Mouse (Mus musculus) heart, postnatal 0 days (tissue): ENCODE data around the gene Ppp1r3g. TPM values are rescaled to one million over a fixed set of nuclear protein-coding genes. Genes with fewer than 3 reads are reported as not detected.

ENCODE experiments used
- ATAC-seq: fragments of 200-750 bp; cut with Nextera tagmentation; 2 replicates; pipeline ENCODE4 v1.8.0; 2017; ENCODE audit warnings: low read depth, moderate number of reproducible peaks, moderate library complexity; ENCODE audit not compliant: insufficient read depth
- DNase-seq: peaks from one replicate; pipeline ENCODE4 v3.0.0-alpha.2; 2016; ENCODE audit warnings: low spot score
- H3K27ac ChIP-seq: fragments of 300-500 bp; sonication (generic); 2 replicates; pipeline ENCODE4 v1.5.1; 2014; ENCODE audit warnings: low read depth, mild to moderate bottlenecking
- H3K27me3 ChIP-seq: fragments of 300-500 bp; sonication (generic); 2 replicates; pipeline ENCODE4 v1.6.1; 2014; ENCODE audit warnings: low read length, mixed read lengths; ENCODE audit not compliant: control insufficient read depth, insufficient read depth
- H3K36me3 ChIP-seq: fragments of 300-500 bp; sonication (generic); replicated peaks from 2 replicates; pipeline ENCODE4 v1.6.1; 2014; ENCODE audit warnings: low read length, mixed read lengths; ENCODE audit not compliant: control insufficient read depth, insufficient read depth
- H3K4me1 ChIP-seq: fragments of 300-500 bp; sonication (generic); 2 replicates; pipeline ENCODE4 v1.6.1; 2014; ENCODE audit warnings: antibody characterized with exemption; ENCODE audit not compliant: control insufficient read depth, insufficient read depth
- H3K4me2 ChIP-seq: fragments of 300-500 bp; sonication (generic); 2 replicates; pipeline ENCODE4 v1.6.1; 2014; ENCODE audit warnings: low read depth, mild to moderate bottlenecking, low read length, moderate library complexity
- H3K4me3 ChIP-seq: fragments of 300-500 bp; sonication (generic); 2 replicates; pipeline ENCODE4 v1.5.1; 2014; ENCODE audit warnings: low read depth, low read length
- H3K9ac ChIP-seq: fragments of 300-500 bp; sonication (generic); replicated peaks from 2 replicates; pipeline ENCODE4 v1.6.1; 2014; ENCODE audit warnings: low read depth, low read length, mixed read lengths
- H3K9me3 ChIP-seq: fragments of 300-500 bp; sonication (generic); replicated peaks from 2 replicates; pipeline ENCODE4 v1.6.1; 2016; ENCODE audit warnings: low read length; ENCODE audit not compliant: control insufficient read depth
- CTCF ChIP-seq: IDR thresholded peaks from 2 replicates; pipeline ENCODE4 v1.5.1; 2016; ENCODE audit warnings: antibody characterized with exemption, control low read depth, low read depth
- EP300 ChIP-seq: IDR thresholded peaks from 2 replicates; pipeline ENCODE4 v1.6.1; 2016; ENCODE audit warnings: antibody characterized with exemption, low read depth
- WGBS: fragments of 180-500 bp; shearing (Covaris S2); extraction: QIAGEN DNeasy Blood & Tissue Kit; methylation state at CpG from one replicate; pipeline ENCODE4 v1.1.7; 2014; 5-methylcytosine and 5-hydroxymethylcytosine counted together
- polyA plus RNA-seq: library from polyadenylated mRNA; unstranded; fragments of >200 nt; fragmentation: Nextera tagmentation; extraction: Ambion mirVana; gene quantifications from 2 replicates; pipeline ENCODE4 v1.2.1, GENCODE M21; 2015
- total RNA-seq: library from RNA; depleted of rRNA; stranded (reverse); fragments of >200 nt; gene quantifications from 2 replicates; pipeline ENCODE4 v1.2.3, GENCODE M21; 2014; ENCODE audit warnings: low replicate concordance

Gene Ppp1r3g
- total and polyA plus RNA-seq, 2 experiments from 2014 or later, result 2.5 to 11.8 TPM

DNA sequence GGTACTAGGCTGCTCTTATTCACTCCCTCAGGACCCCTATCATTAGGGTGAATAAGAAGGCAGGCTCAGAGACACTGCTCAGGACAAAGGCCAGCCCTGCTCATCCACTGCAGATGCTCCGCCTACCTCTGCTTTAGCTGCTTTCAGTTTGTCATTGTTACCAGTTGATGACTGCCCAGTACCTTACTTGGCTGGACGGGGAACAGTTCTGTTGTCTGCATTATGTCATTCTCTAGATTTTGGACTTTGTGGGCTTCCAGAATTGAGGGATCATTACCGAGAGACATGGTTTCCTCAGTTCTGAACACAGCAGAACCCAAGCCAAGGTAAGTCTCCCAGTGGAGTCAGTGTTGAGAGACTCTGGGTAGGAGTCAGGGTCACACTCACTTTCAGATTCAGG is 36.6 kb downstream of the Ppp1r3g start:
- WGBS, result 78% methylated on average over 3 of the region's 3 CpGs
- peaks cover 49% of the 10 kb centered on the region for H3K4me1 ChIP-seq
- TF ChIP-seq CTCF, result no peak
- TF ChIP-seq EP300, result no peak

DNA sequence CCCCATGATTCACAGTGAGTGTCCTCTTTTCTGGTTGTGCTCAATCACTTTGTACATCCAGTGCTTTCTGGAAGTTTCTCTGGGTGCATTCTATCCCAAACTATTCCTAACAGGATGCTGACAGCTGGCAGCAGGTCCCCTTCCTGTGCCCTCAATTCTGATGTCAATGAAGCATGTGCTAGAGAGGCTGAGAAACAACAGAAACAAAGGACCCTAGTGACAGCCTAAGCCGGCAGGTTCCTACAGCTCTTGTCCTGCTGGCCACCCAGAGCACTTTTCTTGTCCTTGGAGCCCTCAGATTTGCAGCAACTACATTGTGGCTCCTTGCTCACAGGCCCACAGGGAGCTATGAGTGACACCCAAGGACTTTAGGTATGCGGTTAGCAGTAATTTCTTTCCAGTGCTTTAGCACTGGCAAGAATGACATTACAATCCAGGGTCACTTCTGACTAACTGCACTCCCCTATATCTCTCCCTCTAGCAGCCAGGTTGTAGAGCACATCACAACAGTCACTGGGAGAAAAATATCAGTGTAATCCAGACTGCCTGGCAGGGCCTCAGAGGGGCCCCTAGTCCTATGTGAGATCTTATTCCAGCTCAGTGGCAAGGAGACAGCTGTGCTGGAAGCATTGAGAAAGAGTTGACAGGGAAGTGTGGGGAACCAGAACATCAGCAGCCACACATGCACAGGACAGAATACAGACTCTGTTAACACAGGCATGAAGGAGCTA is 37.2 kb downstream of the Ppp1r3g start:
- WGBS, result 34% methylated on average over 2 of the region's 2 CpGs
- Histone ChIP-seq H3K27ac (peak overlapping the region; percentile 63), H3K9me3 (no peaks in the 10 kb centered on the region), H3K27me3 (no peaks in the 10 kb centered on the region), H3K9ac (no peak overlapping the region), H3K4me2 (no peak overlapping the region), H3K4me1 (peaks cover 49% of the 10 kb centered on the region), H3K36me3 (no peaks in the 10 kb centered on the region), H3K4me3 (no peak overlapping the region)
- TF ChIP-seq CTCF (no peak), EP300 (no peak)
- no peak for ATAC-seq
- no peak for DNase-seq

More for the DNA sequence above, 36.6 kb downstream of the Ppp1r3g start:
- H3K36me3 ChIP-seq, result no peaks in the 10 kb centered on the region
- H3K27ac ChIP-seq, result peak overlapping the region; percentile 63
- H3K27me3 ChIP-seq, result no peaks in the 10 kb centered on the region
- ATAC-seq (no peak), DNase-seq (no peak)
- no peak overlapping the region for H3K9ac ChIP-seq
- H3K9me3 ChIP-seq, result no peaks in the 10 kb centered on the region
- H3K4me2 ChIP-seq, result no peak overlapping the region
- no peak overlapping the region for H3K4me3 ChIP-seq

DNA sequence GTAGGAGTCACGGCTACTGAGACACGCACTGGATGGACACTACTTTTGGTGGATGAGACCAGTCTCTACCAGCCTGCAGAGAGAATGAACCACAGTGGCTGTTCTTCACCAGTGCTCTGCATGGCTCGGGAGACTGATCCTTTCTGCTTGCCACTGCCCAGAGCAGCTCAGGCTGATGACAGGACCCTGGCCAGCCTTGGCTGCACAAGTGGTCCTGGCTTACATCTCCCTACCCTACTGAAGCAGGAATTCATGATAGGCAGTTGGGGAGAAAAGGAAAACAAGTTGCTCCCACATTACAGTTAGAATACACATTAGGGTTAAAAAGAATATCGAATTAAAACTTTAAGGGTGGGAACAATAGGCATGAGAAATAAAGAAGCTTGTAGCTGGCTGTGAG is 39.0 kb downstream of the Ppp1r3g start:
- H3K27ac ChIP-seq, result peak overlapping the region; percentile 87
- DNase-seq (peak; percentile 69), ATAC-seq (peak; percentile 75)

DNA sequence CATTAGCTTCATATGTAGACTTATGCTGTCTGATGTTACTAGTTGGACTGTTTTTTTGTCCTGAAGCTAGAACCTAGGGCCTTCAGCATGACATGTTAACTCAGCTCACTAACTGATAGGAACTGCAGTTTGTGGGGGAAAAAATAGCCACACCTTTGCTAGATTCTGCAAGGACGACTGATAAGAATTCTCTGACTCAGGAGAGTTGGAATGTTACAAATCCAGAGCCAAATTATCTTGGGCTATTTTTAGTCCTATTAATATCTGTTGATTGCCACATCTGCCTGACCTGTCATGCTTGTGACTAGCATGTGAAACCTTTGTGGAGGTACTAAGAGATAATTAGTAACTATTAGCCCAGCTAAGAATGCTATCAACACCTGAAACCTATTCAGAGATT is 42.2 kb downstream of the Ppp1r3g start:
- peaks cover 30% of the 10 kb centered on the region for H3K4me1 ChIP-seq
- no peaks in the 10 kb centered on the region for H3K27me3 ChIP-seq
- 16% methylated on average over 1 of the region's 1 CpGs for WGBS
- no peaks in the 10 kb centered on the region for H3K9me3 ChIP-seq
- no peak overlapping the region for H3K9ac ChIP-seq
- H3K4me2 ChIP-seq, result no peak overlapping the region
- no peaks in the 10 kb centered on the region for H3K36me3 ChIP-seq
- H3K27ac ChIP-seq, result no peak overlapping the region
- no peak for TF ChIP-seq EP300
- TF ChIP-seq CTCF, result no peak
- no peak overlapping the region for H3K4me3 ChIP-seq
- no peak for ATAC-seq
- no peak for DNase-seq

More for the DNA sequence above, 39.0 kb downstream of the Ppp1r3g start:
- WGBS, result 45% methylated on average over 4 of the region's 4 CpGs
- H3K9ac ChIP-seq, result no peak overlapping the region
- TF ChIP-seq CTCF (no peak), EP300 (peak; percentile 56)
- no peaks in the 10 kb centered on the region for H3K9me3 ChIP-seq
- H3K27me3 ChIP-seq, result no peaks in the 10 kb centered on the region
- peaks cover 45% of the 10 kb centered on the region for H3K4me1 ChIP-seq
- no peaks in the 10 kb centered on the region for H3K36me3 ChIP-seq
- no peak overlapping the region for H3K4me2 ChIP-seq
- H3K4me3 ChIP-seq, result no peak overlapping the region

DNA sequence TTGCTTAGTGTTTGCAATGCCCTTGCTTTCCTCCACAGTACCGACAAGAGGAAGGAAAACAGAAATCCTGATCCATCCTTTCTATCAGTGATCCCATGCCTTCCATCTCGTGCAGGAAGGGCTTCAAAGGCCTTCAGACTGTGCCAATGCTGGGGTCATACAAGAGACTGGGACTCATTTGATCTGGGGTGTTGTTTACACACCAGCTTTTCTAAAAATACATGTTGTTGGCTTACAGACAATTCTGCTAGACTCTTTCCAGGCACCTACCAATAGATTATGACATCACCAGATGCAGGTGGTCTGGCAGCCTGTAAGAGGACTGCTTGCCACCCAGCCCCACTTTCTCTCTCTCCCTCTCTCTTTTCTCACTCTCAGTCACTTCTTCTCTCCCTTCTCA is 51.3 kb downstream of the Ppp1r3g start:
- H3K4me1 ChIP-seq, result peaks cover 8% of the 10 kb centered on the region
- H3K27ac ChIP-seq, result peak overlapping the region; percentile 65
- no peak overlapping the region for H3K4me3 ChIP-seq
- ATAC-seq (peak; percentile 93), DNase-seq (peak; percentile 78)
- H3K36me3 ChIP-seq, result no peaks in the 10 kb centered on the region
- H3K27me3 ChIP-seq, result no peaks in the 10 kb centered on the region
- no peaks in the 10 kb centered on the region for H3K9me3 ChIP-seq
- H3K4me2 ChIP-seq, result no peak overlapping the region
- WGBS, result 11% methylated on average over 2 of the region's 2 CpGs
- no peak overlapping the region for H3K9ac ChIP-seq
- no peak for TF ChIP-seq CTCF
- TF ChIP-seq EP300, result no peak

- no peak for TF ChIP-seq CTCF
- no peak for TF ChIP-seq EP300
- Histone ChIP-seq H3K36me3 (no peaks in the 10 kb centered on the region), H3K4me3 (no peak overlapping the region), H3K4me2 (no peak overlapping the region), H3K4me1 (peaks cover 15% of the 10 kb centered on the region), H3K9ac (no peak overlapping the region), H3K9me3 (no peaks in the 10 kb centered on the region), H3K27me3 (no peaks in the 10 kb centered on the region), H3K27ac (no peak overlapping the region)
- no peak for DNase-seq
- 58% methylated on average over 3 of the region's 3 CpGs for WGBS
- no peak for ATAC-seq
Measured at GRCm38 (mm10) chr13:36015636-36016035, 57.0 kb downstream of the Ppp1r3g start.
